Mouse (Mus musculus) monocyte, adult 2 months (primary cell): Measurements from ENCODE around the gene Smc3.

Experiments used
- DNase-seq, 2 experiments: peaks; one replicate each; pipeline ENCODE4 v3.0.0; 2022; ENCODE audit warnings: low spot score in 2 of 2, low read depth in 1 of 2

Smc3 gene

DNA sequence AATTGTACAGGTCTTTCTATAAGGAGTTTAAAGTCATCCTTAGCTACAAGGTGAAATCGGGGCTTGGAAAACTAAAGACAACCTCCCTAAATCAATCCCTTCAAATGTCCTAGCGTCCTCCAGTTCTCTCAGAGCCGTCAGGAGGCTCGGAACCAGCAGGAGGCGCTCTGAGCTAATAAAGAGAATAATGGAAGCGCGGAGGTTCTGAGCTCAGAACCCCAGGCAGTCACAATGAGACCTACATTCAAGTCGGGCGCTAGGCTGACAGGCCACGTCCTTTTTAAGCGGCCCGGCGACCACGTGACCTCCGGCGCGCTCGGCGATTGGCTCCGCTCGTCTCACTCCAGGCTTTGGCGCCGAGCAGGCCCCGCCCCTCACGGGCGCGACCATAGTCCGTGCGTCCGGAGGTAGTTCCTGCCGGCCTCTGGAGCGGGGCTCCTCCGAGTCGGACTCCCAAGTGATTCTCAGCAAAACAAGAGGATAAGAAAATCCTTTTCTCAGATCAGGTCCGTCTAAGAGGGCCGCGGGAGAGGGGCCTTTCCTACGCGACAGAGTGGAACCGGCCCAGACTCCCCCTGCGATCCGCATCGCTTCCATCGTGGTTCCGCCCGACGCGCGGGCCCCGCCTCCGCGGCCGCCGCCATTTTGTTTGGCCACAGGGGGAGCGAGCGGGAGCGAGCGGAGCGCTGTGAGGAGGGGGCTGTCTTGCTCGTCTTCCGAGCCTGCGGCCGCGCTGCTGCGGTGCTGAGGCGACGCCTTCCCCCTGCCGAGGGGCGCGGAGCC is at the start of gene Smc3:
Gene Smc3 (plus strand): TSS at position 642 of the 783 bp plus-strand sequence.
- peak; percentile 95 to 99 for DNase-seq

DNA sequence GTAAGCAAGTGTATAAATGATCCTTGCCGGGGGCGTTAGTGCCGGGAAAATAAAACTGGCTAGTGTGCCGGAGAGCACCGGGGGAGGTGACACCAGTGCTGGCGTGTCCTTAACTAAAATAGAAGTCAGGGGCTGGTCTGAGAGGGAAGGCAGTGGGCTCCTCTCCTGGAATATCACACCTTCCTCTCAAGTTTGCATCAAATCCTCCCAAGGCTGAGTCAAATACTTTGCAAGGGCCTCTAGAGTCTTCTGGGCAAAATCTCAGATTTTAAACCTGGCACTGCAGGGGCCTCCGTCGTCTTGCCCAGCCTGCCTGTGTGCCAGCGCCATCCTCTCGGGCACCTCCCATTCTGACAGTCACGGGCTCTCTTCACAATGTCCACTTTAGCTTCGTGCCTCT is 49.2 kb upstream of the Smc3 start:
- no peak for DNase-seq

DNA sequence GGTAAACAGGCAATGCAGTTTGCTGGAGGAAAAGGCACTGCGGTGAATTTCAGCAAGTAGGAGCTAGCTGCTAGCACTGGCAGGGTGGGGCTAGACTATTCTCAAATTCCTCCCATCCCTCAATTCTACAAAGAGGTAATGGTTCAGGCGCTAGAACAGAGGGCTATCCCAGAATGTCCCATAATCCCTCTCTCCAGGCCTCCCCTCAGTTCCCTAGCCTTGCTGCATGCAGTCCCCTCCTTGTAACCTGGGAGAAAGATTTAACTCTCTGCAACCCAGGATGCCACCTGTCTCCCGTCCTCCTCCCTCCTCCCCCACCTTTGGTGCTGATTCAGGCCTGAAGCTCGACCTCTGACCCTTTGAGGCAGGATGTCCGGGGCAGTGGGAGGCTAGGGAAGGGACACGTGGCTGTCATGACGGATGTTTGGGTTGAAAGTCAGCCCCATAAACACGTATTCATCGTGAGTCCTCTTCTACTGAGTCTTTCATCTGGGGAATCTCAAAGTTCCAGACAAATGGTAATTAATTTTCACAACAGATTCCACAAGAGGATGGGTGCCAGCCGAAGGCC is 47.9 kb upstream of the Smc3 start:
- DNase-seq, result no peak

DNA sequence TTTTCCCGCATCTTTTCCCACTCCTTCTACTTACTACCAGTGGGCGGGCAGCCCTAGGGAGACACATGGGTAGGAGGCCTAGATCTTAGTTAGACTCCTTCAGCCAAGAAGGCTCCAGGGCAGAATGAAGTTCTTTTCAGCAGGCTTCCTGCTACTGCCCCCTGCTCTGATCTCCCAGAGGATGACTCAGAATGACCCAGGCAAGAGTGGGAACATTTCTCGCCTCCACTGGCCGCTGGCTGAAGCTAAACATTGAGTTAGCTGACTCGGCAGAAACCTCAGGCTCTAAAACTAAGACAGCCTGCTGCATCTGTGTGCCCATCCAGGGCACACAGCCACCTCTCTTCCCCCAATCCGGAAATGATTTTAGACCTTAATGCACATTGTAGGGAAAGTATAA is 47.4 kb upstream of the Smc3 start:
- no peak for DNase-seq

DNA sequence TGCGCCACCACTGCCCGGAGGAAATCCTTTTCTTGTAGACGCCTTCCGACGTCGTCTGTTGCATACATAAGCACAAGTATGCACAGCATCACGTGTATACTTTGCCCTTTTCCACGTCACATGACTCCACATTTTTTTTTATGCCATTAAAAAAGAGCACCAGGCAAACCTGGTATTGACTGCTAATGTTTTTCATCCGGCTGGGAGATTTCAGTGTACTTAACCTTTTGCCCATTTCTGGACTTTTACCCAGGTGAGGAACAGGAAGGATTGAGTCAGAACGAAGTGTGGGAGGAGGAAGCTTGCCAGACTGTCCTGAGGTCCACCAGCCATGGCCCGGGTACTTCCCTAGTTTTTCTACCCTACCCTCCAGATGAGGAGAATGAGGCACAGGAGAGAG is 45.8 kb upstream of the Smc3 start:
- no peak for DNase-seq

DNA sequence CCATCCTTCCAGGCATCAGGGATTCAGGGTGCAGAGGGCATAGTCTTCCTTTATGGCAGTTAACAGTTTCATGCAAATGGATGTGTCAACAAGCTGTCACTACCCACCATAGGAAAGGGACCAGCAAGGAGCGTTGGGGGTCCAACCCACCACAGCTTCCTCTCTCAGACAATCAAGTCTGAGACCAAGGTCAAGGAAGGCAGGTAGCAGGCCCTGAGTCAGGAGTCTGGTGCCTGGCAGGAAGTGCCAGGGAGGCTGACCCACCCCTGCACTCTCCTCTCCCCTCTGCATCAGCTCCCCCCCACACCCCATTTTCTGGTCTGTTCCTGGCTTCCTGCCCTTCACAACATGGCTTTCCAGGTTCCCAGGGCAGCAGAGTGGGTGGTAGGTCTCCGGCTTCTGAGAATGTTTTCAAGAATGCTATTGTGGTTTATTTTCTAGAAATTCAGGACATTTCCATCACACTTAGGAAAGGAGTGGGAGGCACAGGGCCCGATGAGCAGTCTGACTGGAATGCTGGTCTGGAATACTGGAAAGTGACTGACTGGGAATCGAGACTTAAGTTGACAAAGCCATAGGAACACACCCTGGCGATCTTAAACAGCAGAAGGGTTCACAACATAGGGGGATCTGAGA is 45.1 kb upstream of the Smc3 start:
- no peak for DNase-seq

DNA sequence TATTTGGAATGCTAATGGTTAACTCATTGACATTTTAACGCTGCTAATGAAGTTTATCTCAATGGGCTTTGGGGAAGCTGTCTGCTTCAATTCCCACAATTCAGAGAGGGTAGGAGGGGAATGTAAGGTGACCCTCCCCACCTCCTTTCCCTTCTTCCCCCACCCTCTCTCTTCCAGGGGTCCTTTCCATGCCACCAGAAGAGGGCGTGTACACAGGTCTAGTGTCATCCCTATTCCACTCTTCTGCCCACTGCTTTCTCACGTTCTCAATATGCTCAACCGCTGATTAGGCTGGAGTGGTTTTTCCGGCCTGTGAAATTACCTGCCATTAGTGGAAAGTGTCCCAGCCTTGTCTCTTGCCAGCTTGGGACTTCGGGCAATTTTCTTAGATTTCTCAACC is 43.4 kb upstream of the Smc3 start:
- no peak for DNase-seq

DNA sequence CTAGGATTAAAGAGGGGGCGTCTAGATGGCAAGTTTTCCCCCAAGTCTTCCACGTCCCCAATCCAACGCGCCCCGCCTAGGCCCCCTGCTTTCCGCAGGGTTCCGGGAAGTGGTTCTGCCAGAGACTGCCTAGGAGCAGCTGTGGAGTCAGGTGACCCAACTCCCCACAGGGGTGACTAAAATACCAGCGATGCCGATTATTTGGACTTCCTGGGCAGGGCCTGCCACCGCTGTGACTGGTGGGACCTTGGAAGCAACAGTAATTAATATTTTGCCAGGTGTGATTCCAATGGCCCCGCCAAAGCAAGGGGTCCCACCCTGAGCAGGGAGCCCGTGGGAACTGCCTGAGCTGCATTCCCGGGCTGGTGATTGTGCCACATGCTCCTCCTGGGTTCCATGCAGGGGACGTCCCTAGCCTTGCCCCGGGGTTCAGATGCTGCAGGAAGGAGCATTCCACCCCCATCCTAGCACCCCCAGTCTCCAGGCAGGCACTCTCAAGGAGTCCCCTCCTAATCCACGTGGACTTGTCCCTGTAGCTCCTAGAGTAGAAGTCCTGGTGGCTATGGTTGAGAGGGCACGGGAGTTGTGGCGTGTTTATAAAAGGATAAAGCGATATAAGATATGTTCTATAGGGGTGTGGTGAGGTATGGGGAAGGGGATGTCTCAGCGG is 42.8 kb upstream of the Smc3 start:
- DNase-seq, result no peak

DNA sequence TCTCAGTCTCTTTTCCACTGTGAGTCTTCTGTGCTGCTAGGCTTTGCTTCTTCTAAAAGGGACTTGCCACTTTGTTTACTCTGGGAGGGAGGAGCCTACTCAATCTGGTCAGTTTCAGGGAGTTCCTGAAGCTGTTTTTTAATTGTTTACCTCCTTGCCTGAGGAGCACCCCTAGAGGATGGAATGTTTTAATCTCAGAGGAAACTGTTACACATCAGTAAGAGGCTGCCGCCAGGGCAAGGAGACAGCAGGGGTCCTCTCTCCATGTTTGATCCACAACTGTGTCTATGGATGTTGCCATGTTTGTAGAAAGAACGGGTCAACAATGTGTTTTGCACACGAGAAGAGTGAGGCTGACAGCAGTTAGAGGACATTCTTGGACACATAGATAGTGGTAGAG is 39.8 kb upstream of the Smc3 start:
- DNase-seq, result no peak

DNA sequence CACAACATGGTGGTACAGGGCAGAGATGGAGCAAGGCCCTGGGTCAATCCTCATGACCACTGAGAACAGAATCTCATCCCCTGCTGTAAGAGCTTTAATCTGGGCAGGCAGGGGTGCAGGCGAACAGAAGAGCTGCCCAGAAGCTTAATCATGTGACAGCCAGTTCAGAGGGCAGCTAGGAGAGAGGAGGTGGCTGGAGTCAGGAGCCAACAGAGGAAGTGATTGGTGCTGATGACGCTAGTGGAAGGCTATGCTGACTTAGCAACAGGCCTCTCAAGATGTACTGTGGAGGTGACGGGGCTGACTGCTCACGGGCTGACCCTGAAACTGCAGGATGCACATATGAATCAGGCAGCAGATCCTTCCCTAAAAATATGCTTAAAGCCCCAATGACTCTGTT is 36.0 kb upstream of the Smc3 start:
- DNase-seq, result no peak

DNA sequence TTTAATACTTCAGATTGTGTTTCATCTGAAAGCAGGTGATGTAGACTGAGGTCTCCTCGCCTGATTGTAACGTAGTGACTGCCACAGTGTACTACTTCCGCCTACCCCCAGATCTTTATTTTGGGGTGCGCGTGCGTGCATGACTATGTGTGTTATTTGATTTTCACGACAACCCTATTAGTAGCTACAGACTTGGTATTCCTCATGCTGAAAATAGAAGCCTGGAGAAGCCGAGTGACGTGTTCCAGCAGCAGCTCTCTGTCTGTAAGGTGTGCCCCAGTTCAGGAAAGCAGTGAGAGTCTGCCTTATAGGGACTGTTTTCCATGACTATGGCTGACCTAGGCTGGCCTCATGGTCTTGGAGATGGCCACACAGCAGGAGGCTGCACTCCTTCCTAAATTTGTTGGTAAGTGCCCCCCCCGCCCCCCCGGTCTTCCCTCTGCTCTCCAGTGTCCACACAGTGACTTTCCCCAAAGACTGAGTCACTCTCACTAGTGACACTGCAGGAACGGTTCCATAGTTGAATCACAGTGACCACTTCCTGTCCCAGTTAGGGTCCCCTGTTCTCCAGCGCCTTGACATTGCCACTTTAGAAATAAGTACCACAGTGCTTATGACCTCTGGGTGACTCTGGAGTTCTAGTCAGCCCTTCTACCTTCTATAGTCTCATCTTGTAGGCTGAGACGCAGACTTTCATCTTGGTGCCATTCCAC is 34.5 kb upstream of the Smc3 start:
- no peak for DNase-seq

DNA sequence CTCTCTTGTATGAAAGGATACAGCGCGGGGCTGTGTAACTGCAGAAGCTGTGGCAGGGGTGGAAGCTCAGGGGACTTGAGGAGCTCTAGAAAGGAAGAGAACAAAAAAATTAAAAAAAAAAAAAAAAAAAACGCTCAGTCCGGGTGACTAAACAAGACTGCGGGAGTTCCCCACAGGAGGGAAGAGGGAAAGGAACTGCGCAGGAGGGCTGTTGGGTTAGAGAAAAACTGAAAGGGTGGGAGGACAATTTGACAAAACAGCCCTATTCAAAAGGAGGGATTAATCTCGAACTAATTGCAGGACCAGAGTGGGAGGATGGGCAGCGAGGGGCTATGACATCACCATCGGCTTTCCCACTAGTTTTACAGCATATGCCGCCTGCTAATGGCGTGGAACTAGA is 32.3 kb upstream of the Smc3 start:
- DNase-seq, result no peak

DNA sequence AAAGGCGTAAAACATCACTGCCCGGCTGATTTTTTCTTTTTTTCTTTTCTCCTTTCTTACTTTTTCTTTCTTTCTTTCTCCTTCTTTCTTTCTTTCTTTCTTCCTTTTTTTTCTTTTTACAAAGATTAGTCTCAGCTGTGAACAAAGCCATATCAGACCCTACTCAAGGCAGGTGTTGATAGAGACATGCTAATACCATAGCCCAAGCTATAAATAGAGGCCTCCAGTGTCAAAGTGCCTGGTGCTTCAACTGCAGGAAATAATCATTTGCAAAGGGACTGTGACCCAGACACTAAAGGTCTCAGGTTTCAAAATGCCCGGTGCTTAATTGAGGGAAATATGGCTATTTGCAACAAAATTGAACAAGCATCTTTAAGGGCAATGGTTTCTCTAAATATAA is 31.6 kb upstream of the Smc3 start:
- no peak for DNase-seq

DNA sequence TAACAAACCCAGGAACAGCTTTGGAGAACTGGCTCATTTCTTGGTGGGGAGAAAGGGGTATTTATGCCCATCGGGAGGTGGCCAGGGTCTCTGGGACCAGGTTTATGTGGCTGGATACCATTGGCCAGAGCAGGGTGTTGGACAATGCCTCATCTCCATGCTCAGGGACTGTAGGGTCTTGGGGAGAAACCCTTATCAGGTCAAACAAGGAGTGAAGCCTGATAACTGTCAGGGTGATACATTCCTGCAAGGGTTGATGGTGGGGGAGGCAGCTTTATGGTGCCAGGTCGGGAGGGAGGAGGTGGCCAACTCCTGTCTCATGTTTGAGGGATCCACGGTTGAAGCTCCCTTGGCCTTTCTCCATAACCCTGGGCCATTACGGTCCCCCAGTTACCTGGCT is 29.1 kb upstream of the Smc3 start:
- DNase-seq, result no peak

DNA sequence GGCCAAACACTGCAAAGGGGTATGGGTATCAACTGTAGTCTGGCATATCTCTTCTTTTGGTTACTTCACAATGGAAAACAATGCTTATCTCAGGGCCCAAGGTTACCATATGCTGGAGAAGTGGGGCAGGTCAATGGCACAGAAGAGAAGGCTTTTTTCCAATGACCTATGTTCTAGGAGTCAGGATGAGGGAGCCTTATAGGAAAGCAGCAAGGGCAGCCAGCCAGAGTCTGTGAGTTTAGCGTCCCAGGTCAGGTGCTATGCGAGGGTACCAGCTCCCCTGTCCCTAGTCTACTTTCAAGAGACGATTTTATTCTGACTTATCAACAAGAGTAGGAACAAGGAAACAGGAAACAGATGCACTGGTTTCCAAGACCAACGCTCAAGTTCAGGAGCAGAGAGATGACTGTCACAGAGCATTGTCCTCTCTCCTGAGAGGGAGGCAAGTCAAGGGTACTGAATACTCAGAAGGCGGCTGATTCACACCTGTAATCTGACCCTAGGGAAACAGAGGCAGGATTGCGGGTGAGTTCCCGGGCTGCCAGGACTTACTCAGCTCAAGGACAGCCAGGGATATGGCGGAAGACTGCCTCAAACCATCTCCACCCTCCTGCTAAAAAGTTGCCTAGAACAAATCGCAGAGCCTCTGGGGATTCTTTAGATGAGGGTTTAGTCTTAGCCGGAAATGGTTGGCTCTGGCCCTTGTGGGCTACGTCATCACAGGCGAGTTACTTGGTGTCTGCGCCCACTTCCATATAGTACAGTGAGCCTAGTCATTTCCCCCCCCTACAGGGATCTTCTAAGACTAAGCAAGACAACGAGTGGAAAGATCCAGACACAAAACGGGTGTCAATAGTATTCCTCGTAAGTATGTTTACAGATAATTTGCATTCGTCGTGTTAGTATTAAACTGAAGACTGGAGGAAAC is 28.4 kb upstream of the Smc3 start:
- no peak for DNase-seq

DNA sequence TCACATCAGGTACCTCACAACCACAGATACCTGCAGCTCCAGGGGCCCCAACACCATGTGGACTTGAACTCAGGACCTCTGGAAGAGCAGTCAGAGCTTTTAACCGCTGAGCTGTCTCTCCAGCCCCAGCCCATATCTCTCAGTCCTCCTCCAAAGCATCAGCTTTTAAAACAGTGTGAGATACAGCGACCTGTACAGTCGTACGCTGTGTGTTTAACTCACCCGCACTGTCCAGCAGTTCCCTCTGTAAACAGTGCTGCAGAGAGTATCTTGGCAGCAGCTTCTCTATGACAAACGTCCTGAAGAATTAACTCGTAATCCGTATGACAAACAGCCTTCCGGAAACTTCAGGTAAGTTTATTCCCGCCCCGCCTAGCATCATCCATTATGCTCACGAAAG is 27.6 kb upstream of the Smc3 start:
- DNase-seq, result no peak

DNA sequence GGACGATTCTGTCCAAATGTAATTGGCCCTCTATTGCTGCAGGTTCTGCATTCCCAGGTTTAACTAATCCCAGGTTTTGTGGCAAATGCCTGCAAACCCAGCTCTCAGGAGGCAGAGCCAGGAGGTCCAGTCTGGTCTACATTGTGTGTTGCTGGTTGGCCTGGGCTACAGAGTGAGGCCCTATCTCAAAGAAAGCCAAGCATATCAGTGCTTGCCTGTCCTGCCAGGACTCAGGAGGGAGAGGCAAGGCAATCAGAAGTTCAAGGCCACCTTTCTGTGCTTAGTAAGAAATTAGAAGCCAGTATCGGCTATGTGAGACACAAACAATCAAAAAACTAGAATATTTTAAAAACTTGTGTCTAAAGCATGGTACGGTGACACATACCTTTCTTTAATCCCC is 27.0 kb upstream of the Smc3 start:
- DNase-seq, result no peak

DNA sequence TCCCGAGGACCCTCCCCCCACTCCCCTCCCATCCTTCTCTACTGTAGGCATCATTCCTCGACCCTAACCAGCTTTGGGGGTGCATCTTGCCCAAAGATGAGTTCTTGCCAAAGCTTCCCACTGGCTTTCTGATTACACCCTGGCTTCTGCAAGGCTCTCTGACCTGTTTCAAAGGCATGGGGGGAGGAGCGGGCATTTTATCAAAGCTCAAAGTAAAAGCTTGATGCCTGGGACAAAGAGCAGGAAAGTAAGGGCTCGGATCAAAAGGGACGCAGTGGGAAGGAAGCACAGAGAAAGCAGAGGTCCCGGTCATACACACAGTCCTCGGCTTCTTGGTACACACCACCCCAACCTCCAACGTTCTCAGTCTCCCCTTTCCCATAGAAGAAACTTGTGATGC is 26.1 kb upstream of the Smc3 start:
- no peak for DNase-seq

DNA sequence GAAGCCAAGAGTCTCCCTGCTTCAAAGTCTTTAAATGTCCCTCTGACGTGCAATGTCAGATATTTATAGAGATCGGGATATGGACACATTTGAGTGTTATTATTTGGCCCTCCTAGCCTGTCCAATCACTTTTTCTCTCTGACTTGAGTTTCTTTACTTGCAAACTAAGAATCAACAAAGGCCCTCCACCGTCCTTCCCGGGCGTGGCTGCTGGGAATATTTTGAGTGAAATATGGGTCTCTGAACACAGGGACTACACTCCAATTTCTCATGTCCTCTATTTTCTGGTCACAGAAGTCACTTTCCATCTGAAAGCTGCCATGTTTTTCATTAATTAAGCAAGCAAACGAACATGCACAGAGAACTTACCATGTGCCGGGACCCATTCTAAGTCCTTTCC is 25.7 kb upstream of the Smc3 start:
- DNase-seq, result no peak

DNA sequence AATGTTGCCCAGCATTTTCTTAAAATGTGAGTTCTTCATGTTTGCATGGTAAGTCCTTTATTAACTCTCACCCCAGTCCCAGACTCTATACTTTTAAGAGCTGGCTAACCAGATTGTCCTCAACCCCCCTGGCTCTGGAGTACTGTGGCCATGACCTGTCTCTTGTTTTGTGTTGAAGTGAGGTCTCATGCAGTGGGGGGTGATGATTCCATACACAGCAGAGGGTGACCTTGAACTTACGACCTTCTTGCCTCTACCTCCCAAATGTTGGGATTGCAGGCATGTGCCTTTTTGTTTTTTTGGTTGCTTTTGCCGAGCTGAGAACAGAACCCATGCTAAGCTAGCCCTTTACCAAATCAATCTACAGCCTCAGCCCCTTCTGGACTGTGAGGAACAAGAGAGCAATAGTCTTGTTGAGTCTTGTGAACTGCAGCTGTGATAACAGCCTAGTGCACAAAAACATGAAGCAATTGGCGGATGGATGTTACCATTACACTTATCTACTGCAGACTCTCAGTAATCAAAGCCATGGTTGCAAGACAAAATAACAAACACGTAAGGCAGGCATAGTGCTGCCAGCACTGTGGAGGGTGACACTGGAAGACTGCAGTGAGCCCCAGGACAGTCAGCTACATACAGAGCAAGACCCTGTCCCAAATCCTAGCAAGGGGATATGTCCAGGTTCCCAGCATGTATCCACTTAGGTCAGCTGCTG is 24.7 kb upstream of the Smc3 start:
- DNase-seq, result no peak
